Mouse (Mus musculus) liver, embryonic 13.5 days (tissue): ENCODE data around the gene Rangrf. TPM values are rescaled to one million over a fixed set of nuclear protein-coding genes. Genes with fewer than 3 reads are reported as not detected.
"Not testable (repeated sequence)": the region's sequence is repeated elsewhere in the genome, so short reads cannot be mapped to it uniquely, and the experiment has no call there.

Source experiments
- ATAC-seq: fragments of 200-750 bp; cut with Nextera tagmentation; 2 replicates; pipeline ENCODE4 v1.8.0; 2017; ENCODE audit warnings: low read depth, mild to moderate bottlenecking, moderate number of reproducible peaks, moderate library complexity
- DNase-seq: peaks from one replicate; pipeline ENCODE4 v3.0.0; 2022
- H3K27ac ChIP-seq: fragments of 300-500 bp; sonication (generic); 2 replicates; pipeline ENCODE4 v1.5.1; 2015; ENCODE audit warnings: moderate library complexity, mild to moderate bottlenecking, inconsistent platforms
- H3K27me3 ChIP-seq: fragments of 300-500 bp; sonication (generic); 2 replicates; pipeline ENCODE4 v1.6.1; 2015; ENCODE audit warnings: mild to moderate bottlenecking, inconsistent platforms
- H3K36me3 ChIP-seq: fragments of 300-500 bp; sonication (generic); 2 replicates; pipeline ENCODE4 v1.6.1; 2015; ENCODE audit warnings: mild to moderate bottlenecking, inconsistent platforms
- H3K4me1 ChIP-seq: fragments of 300-500 bp; sonication (generic); replicated peaks from 2 replicates; pipeline ENCODE4 v1.6.1; 2015; ENCODE audit warnings: inconsistent platforms
- H3K4me2 ChIP-seq: fragments of 300-500 bp; sonication (generic); 2 replicates; pipeline ENCODE4 v1.6.1; 2015; ENCODE audit warnings: inconsistent platforms, mild to moderate bottlenecking, moderate library complexity
- H3K4me3 ChIP-seq: fragments of 300-500 bp; sonication (generic); replicated peaks from 2 replicates; pipeline ENCODE4 v1.5.1; 2015; ENCODE audit warnings: mild to moderate bottlenecking, inconsistent platforms
- H3K9ac ChIP-seq: fragments of 300-500 bp; sonication (generic); 2 replicates; pipeline ENCODE4 v1.6.1; 2015; ENCODE audit warnings: mild to moderate bottlenecking, inconsistent platforms
- H3K9me3 ChIP-seq: fragments of 300-500 bp; sonication (generic); replicated peaks from 2 replicates; pipeline ENCODE4 v1.6.1; 2016; ENCODE audit warnings: inconsistent platforms
- WGBS: fragments of 180-500 bp; shearing (Covaris S2); methylation state at CpG from one replicate; pipeline ENCODE4 v1.1.7; 2015; ENCODE audit not compliant: insufficient replicate concordance; 5-methylcytosine and 5-hydroxymethylcytosine counted together
- polyA plus RNA-seq: library from polyadenylated mRNA; unstranded; fragments of >200 nt; fragmentation: Nextera tagmentation; extraction: Ambion mirVana; gene quantifications from 2 replicates; pipeline ENCODE4 v1.2.1, GENCODE M21; 2015

The Rangrf gene
- polyA plus RNA-seq, 1 experiment from 2014 or later = 52.4 TPM

- Histone ChIP-seq H3K27me3 (no peaks in the 10 kb centered on the region), H3K9me3 (no peaks in the 10 kb centered on the region), H3K36me3 (peaks cover 35% of the 10 kb centered on the region), H3K4me1 (peaks cover 43% of the 10 kb centered on the region), H3K4me3 (no peak overlapping the region), H3K27ac (peak overlapping the region; percentile 70), H3K4me2 (peak overlapping the region; percentile 43), H3K9ac (peak overlapping the region; percentile 45; the same call in 1 of the 2 replicates)
- 43% methylated on average over 7 of the region's 7 CpGs for WGBS
- DNase-seq (peak; percentile 43), ATAC-seq (peak; percentile 79)
These were observed 30.2 kb upstream of the Rangrf start for GRCm38 (mm10) chr11:69005193-69005592.

DNA sequence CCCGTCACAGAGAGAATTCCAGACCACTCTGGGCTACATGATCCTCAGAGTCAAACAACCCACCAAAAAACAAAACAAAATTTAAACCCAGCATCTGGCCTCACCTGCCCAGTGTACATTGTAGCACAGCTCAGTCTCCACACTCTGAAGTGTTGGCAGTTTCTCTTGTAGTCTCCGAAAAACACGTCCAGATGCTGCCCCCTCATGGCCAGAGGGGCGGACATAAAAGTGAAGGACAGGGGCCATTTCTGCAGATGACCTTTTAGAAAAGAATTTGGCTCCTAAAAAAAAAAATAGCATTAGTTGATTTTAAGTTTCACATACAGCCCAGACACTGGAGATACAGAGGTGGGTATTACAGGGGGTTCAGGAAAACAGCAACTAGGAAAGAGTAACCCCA is 28.6 kb upstream of the Rangrf start:
- no peaks in the 10 kb centered on the region for H3K27me3 ChIP-seq
- H3K9me3 ChIP-seq = no peaks in the 10 kb centered on the region
- ATAC-seq = no peak
- no peak overlapping the region for H3K4me2 ChIP-seq
- peaks cover 50% of the 10 kb centered on the region for H3K36me3 ChIP-seq
- no peak overlapping the region for H3K4me3 ChIP-seq
- peaks cover 41% of the 10 kb centered on the region for H3K4me1 ChIP-seq
- no peak for DNase-seq
- H3K27ac ChIP-seq = no peak overlapping the region
- 61% methylated on average over 4 of the region's 4 CpGs for WGBS
- H3K9ac ChIP-seq = no peak overlapping the region

DNA sequence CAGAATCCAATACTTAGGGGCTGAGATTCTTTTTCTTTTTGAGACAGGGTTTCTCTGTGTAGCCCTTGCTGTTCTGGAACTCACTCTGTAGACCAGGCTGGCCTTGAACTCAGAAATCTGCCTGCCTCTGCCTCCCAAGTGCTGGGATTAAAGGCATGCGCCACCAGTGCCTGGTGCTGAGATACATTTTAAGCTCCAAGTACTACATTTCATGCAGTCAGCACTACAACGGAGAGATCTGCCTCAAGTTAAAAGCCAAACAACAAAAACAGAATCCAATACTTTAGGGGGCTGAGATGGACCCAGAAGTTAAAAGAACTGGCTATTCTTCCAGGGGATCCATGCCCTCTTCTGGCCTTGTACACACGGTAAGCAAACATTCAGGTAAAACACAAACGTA is 27.8 kb upstream of the Rangrf start:
- not testable (repeated sequence) for DNase-seq, H3K27me3 ChIP-seq, H3K4me2 ChIP-seq, H3K27ac ChIP-seq, H3K4me3 ChIP-seq, ATAC-seq, H3K9ac ChIP-seq, H3K9me3 ChIP-seq
- WGBS = 85% methylated on average over 4 of the region's 4 CpGs
- Histone ChIP-seq H3K36me3 (peaks cover 58% of the 10 kb centered on the region), H3K4me1 (peaks cover 39% of the 10 kb centered on the region)

DNA sequence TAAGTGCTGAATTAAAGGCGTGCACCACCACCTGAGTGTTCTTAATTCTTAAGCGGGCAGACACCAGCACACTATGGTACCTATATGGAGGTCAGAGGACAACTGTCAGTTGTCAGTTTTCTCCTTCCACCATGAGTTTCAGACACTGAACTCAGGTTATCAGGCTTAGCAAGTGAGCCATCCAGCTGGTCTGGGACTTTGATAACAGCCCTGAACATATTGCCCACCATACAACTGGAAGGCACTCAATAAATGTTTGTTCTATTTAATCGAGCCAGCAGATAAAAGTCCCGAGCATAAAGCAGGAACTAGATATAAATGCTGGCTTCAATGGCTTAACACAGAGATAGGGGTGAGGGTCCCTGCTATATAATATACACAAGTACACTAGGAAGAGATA is 22.1 kb upstream of the Rangrf start:
- Histone ChIP-seq H3K4me2 (no peak overlapping the region), H3K27ac (no peak overlapping the region), H3K4me3 (no peak overlapping the region), H3K9me3 (no peaks in the 10 kb centered on the region), H3K36me3 (peaks cover 96% of the 10 kb centered on the region), H3K9ac (no peak overlapping the region), H3K4me1 (no peaks in the 10 kb centered on the region; the same call in 1 of the 2 replicates), H3K27me3 (no peaks in the 10 kb centered on the region)
- DNase-seq = no peak
- 65% methylated on average over 4 of the region's 4 CpGs for WGBS
- no peak for ATAC-seq

DNA sequence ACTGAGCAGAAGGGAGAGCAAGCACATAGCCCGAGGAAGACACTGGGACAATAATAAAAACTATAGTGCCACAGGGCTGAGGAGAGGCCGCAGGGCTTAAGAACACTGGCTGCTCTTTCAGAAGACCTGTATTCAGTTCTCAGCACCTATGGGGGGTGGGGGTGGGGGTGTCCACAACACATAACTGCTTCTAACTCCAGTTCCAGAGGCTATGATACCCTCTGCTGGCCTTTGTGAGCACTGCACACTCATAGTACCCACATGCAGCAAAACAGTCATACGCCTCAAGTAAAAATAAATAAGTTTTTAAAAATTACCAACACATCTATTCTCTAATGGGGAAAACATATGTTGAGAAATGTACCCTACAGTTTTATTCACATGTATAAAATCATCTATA is 19.4 kb upstream of the Rangrf start:
- no peaks in the 10 kb centered on the region; the same call in 1 of the 2 replicates for H3K4me1 ChIP-seq
- no peak overlapping the region for H3K4me2 ChIP-seq
- H3K36me3 ChIP-seq = peaks cover 96% of the 10 kb centered on the region
- H3K27me3 ChIP-seq = no peaks in the 10 kb centered on the region
- no peak overlapping the region for H3K9ac ChIP-seq
- H3K9me3 ChIP-seq = no peaks in the 10 kb centered on the region
- DNase-seq (no peak), ATAC-seq (no peak)
- no peak overlapping the region for H3K27ac ChIP-seq
- no peak overlapping the region for H3K4me3 ChIP-seq
- 86% methylated on average over 3 of the region's 3 CpGs for WGBS

DNA sequence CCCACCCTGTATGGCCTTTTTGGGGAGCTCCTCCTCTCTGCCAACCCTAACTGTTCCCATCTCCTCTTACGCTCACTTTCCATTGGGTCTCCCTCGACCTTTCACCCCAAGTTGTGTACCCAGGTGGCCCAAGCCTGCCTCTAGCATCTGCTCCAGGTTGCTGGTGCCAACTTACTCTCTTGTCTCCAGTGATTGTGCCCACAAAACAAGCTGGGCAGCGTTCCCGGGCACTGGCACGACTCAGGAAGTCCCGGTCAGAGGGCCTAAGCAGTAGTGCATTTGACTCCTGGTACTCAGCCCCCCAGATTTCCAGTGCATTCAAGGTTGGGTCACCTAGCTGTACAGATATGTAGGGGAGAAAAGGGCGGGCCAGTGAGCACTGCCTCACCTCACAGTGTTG is 18.1 kb upstream of the Rangrf start:
- DNase-seq (no peak), ATAC-seq (no peak)
- Histone ChIP-seq H3K36me3 (peaks cover 97% of the 10 kb centered on the region), H3K4me2 (no peak overlapping the region), H3K4me3 (no peak overlapping the region), H3K9ac (no peak overlapping the region), H3K27ac (no peak overlapping the region), H3K4me1 (no peaks in the 10 kb centered on the region; the same call in 1 of the 2 replicates), H3K9me3 (no peaks in the 10 kb centered on the region), H3K27me3 (no peaks in the 10 kb centered on the region)
- 84% methylated on average over 7 of the region's 7 CpGs for WGBS

DNA sequence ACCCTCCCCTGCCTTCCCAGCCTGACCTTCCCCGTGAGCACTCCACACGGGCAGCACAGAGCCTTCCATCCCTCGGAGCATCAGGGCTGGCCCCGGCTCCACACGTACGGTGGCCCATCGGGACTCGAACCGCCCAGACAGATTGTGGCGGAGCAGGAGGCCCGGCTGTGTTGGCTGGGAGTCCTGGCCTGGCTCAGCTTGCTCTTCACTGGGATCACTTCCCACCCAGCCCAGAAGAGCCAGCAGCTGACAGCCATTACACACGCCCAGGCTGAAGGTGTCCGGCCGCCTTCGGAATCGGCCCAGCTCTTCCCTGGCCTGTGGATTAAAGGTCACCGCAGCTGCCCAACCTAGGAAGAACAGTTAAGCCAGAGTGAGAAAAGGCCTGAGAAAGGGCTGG is 13.4 kb upstream of the Rangrf start:
- Histone ChIP-seq H3K27ac (no peak overlapping the region), H3K27me3 (no peaks in the 10 kb centered on the region), H3K4me1 (no peaks in the 10 kb centered on the region), H3K4me3 (no peak overlapping the region), H3K9ac (no peak overlapping the region), H3K9me3 (no peaks in the 10 kb centered on the region), H3K36me3 (peaks cover 74% of the 10 kb centered on the region), H3K4me2 (no peak overlapping the region)
- ATAC-seq (no peak), DNase-seq (no peak)
- WGBS = 91% methylated on average over 17 of the region's 17 CpGs

DNA sequence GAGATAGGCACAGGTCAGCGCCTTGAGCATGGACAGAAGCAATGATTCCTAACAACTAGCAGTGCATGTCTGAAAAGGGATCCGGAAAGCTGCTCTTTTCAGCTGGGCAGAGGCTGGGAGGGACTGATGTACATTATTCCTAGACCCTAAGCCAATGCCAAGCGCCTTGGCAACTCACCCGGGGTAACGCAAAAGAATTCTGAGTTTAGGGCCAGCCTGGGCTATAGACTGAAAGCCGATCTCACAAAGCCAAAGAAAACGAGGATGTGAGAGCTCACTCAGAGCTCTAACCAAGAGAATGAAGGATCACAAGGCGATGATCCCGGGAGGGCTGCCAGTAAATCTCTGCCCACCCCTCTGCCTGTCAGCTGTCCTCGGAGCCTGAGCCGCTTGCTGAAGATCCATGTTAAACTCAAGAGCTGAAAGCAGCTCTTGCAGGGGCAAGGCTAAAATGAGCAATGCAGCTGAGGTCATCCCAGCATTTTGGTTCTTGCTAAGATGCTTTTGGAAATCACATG is 12.4 kb upstream of the Rangrf start:
- no peaks in the 10 kb centered on the region for H3K27me3 ChIP-seq
- H3K4me1 ChIP-seq = no peaks in the 10 kb centered on the region
- no peaks in the 10 kb centered on the region for H3K9me3 ChIP-seq
- no peak overlapping the region for H3K4me3 ChIP-seq
- no peak overlapping the region for H3K4me2 ChIP-seq
- ATAC-seq (no peak), DNase-seq (no peak)
- 86% methylated on average over 11 of the region's 11 CpGs for WGBS
- H3K27ac ChIP-seq = no peak overlapping the region
- H3K9ac ChIP-seq = no peak overlapping the region
- H3K36me3 ChIP-seq = peaks cover 65% of the 10 kb centered on the region

DNA sequence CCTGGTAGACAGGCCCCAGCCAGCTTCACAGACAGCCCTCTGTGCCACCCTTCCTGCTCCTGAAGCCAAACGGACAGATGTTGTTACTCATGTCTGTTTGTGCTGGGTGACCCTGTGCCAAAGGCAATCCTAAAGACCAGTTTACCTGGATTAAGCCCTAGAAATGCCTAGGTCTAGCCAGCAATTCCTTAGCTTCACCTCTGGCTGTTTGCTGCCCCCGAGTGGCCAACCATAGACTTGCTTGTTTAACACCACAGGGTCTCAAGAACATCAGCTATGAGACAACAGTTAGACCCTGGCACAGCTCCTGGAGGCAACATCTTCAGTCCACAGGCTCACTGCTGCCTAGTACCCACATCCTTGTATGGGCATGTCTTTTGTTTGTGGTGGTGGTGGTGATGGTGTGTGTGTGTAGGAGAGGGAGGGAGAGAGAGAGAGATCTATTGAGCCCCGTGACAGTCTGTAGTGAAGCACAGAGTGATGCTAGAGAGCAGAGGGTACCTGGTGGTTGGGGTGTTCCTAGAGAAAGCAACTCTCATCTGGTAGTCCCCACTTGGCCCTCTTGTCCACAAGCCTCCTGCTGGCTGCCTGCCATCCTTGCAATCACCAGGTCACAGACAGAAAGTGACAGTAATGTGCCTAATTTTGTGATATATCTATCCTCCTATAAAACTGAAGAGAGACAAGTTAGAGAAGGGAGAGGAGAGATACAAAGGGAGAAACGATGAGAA is 7.8 kb upstream of the Rangrf start:
- H3K9me3 ChIP-seq = no peaks in the 10 kb centered on the region
- ATAC-seq (no peak), DNase-seq (peak; percentile 48)
- 0 out of 2 replicates have a peak overlapping the region, but pooled peaks have one; percentile 3 for H3K27ac ChIP-seq
- WGBS = 17% methylated on average over 4 of the region's 4 CpGs
- H3K4me1 ChIP-seq = peaks cover 10% of the 10 kb centered on the region
- H3K4me3 ChIP-seq = no peak overlapping the region
- peaks cover 19% of the 10 kb centered on the region for H3K36me3 ChIP-seq
- no peak overlapping the region for H3K9ac ChIP-seq
- H3K4me2 ChIP-seq = no peak overlapping the region
- H3K27me3 ChIP-seq = no peaks in the 10 kb centered on the region

DNA sequence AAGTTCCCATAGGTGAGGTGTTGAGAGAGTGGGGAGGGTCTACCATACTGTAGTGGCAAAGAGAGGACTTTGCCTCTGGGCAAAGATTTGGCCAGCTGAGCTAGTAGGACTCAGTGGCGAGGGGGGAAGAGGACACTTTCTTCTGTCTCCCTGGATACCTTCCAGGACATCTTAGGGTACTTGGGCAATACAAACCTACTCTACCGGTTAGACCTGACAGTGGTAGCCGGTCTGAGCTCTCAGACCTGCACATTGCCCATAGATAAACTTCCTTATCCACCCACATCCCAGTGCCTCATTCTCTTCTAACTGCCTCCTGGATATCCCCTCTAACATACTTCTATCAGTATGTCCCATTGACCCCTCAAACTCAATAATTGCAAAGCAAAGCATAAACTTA is 5.9 kb upstream of the Rangrf start:
- no peaks in the 10 kb centered on the region for H3K27me3 ChIP-seq
- 0 out of 2 replicates have a peak, but pooled peaks cover 3% of the 10 kb centered on the region for H3K36me3 ChIP-seq
- peaks cover 10% of the 10 kb centered on the region for H3K4me1 ChIP-seq
- DNase-seq (no peak), ATAC-seq (no peak)
- no peak overlapping the region for H3K9ac ChIP-seq
- no peak overlapping the region for H3K4me2 ChIP-seq
- no peak overlapping the region for H3K27ac ChIP-seq
- 54% methylated on average over 3 of the region's 3 CpGs for WGBS
- no peak overlapping the region for H3K4me3 ChIP-seq
- H3K9me3 ChIP-seq = no peaks in the 10 kb centered on the region

GRCm38 (mm10) chr11:68979320-68979733 is 4.3 kb upstream of the Rangrf start:
- H3K36me3 ChIP-seq = no peaks in the 10 kb centered on the region
- H3K27me3 ChIP-seq = no peaks in the 10 kb centered on the region
- H3K4me3 ChIP-seq = no peak overlapping the region
- no peaks in the 10 kb centered on the region for H3K9me3 ChIP-seq
- H3K4me1 ChIP-seq = peaks cover 12% of the 10 kb centered on the region
- no peak overlapping the region for H3K9ac ChIP-seq
- H3K27ac ChIP-seq = no peak overlapping the region
- H3K4me2 ChIP-seq = no peak overlapping the region
- ATAC-seq (peak; percentile 45; the same call in 1 of the 2 replicates), DNase-seq (no peak)
- WGBS = 36% methylated on average over 5 of the region's 5 CpGs

DNA sequence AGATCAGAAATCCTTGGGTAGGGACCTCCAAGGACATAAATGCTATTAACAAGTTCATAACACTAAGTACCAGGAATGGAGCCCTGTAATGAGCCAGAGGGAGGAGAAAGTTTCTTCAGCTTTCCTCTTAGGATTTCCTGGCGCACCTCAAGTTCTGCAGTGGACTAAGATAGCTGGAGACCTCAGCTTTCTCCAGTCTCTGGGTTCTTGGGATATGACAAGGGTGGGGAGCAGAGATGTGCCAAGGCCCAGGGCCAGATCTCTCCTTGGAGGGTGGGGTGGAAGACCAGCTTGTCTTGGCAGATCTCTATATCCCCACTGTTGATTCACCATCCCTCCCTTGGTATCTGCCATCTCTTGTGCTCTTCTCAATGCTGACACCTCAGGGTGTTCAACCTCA is 616 bp upstream of the Rangrf start:
- ATAC-seq = no peak
- no peak for DNase-seq
- Histone ChIP-seq H3K4me2 (no peak overlapping the region), H3K4me3 (no peak overlapping the region), H3K27ac (no peak overlapping the region), H3K9me3 (no peaks in the 10 kb centered on the region), H3K9ac (no peak overlapping the region), H3K36me3 (no peaks in the 10 kb centered on the region), H3K27me3 (no peaks in the 10 kb centered on the region), H3K4me1 (peaks cover 37% of the 10 kb centered on the region)
- 76% methylated on average over 1 of the region's 1 CpGs for WGBS
